Mouse (Mus musculus): ENCODE measurements around the gene Klf13. TPM values are rescaled to one million over a fixed set of nuclear protein-coding genes. Genes with fewer than 3 reads are reported as not detected.
A peak's percentile ranks its signal among the peaks of the same experiment; 100 is the strongest.

Gene Klf13
- total RNA-seq, 2 experiments from 2014 or later = 168 to 175 TPM

DNA sequence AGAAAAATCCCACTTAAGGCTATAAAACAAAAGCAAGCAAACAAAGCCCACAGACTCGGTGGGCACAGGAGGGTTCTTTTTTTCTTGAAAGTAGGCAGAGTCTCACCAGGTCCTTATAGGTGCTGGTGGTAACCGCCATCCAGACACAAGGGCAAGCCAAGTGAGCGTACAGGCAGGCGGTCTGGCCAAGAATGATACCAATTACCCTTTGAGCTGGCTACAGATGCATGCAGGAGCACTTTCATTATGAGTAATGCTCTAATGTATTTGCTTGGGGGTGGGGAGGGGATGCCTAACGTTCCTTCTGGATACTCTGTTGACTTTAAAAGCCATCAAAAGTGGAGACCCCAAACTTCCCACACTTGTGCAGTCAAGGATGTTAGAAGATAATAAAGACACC, 7.9 kb downstream of the Klf13 start:
- DNase-seq (ENCODE audit: low spot score in 2 of 2) = no peak
- intact Hi-C loops (cut with DNase I) = no loop called here

DNA sequence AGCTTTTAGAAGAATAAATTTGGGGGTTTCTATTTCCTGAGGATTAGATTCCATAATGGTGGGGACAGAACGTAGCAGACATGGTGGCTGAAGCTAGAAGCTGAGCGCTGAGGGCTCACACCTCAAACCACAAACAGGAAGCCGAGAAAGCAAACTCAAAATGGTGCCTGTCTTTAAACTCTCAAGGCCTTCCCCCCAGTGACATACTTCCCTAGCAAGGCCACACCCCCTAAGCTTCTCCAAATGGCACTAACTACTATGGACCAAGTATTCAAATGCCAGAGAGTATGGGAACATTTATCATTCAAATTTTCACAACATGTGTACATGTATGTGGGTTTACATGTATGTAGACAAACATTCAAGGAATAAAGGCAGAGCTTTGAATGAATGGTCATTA, 8.6 kb downstream of the Klf13 start:
- intact Hi-C loops (cut with DNase I) = no loop called here
- no peak for DNase-seq (ENCODE audit: low spot score in 2 of 2)

DNA sequence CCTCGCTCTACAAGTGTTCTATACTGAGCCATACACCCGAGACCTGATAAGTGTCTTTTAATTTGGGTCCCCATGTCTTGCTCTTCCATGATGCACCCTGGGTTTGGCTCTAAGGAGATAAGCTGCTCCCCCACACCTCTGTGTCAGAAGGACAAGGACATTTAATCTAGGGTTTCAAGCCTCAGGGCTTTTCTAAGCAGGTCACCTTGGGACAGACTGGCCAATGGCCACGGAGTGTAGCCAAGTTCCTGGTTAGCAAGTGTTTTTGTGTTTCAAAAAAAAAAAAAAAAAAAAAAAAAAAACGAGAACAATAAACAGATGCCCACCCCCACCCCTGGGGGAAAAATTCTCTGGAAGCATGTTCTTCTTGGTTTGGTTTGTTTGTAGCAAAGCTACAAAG, 9.6 kb downstream of the Klf13 start:
- DNase-seq (ENCODE audit: low spot score in 2 of 2) = peak in 1 of 2 experiments; percentile 22
- intact Hi-C loops (cut with DNase I) = no loop called here

DNA sequence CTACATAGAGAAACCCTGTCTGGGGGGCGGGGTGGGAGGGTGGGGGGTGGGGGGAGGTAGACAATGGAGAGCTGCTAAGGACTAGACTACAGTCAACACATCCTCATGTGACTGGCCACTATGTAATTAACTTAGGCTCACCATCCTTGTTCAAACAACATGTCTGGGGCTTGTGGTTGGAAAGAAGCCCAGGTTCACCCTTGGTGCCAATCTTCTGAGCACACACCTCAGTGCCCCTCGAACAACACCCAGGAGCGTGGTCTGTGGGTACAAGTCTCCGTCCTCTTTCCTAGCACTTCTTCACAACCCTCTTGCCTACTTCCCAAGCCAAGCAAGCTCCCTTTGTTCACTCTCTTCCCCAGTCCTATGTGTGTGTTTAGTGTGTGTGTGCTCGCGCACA, 11.6 kb downstream of the Klf13 start:
- DNase-seq (ENCODE audit: low spot score in 2 of 2) = no peak
- intact Hi-C loops (cut with DNase I) = no loop called here

DNA sequence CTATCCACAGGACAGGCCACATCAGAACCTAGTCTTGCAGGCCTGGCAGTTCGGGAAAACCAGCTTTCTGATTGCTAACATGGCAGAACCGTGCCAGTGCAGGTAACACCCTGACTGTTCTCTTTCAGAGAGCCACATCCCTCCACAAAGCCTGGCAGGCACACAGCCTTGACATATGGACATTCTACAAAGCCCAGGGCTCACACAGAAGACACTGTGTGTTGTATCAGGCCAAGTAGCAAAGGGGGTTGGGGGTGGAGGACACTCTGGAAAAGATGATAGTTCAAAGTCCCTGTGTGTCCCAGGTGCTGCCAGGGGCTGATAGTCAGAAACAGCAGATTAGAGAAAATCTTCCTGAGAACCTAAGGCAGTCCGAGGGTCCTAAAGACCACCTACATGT, 12.2 kb downstream of the Klf13 start:
- intact Hi-C loops (cut with DNase I) = no loop called here
- no peak for DNase-seq (ENCODE audit: low spot score in 2 of 2)

DNA sequence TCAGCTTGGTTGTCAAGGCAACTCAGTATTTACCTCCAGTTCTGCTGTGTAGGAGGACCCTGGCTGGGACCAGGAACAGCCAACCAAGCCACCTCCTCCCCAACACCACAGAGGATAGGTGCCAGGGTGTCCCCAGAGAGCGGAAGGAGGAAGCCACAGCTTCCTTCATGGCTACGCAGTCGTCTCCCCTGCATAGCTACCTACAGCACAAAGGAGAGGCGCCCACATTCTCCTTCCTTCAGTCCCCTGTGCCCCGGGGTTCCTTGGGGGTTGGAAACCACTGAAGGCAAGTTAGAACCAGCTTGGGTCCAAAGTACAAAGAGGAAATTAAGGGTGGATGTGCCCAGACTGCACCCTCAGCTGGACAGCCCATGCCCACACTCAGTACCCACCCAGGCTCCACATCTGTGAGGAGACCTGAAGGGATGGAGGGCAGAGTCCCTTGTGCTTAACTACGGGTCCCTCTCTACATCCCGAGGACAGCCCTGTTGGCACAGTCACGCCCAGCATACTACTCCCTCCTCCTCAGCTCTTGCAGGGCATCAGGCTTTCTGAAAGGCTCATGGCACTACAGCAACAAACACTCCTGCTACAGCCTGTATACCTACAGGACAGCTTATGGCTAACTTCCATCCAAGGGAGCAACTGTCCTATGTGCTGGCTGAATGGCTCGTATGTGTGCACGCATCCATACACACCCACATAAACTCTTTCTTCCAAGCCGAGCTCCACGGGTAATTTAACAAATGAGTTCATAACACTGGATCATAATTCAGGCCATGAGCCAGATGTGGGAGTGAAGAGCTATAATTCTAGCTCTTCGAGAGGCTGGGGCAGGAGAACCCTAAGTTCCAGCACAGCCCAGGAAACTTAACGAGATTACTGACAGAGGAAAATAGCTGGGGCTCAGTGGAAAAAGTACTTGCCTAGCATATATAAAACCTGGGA, 13.0 kb downstream of the Klf13 start:
- peak; percentile 67 to 86 for DNase-seq (ENCODE audit: low spot score in 2 of 2)
- intact Hi-C loops (cut with DNase I) = no loop called here

DNA sequence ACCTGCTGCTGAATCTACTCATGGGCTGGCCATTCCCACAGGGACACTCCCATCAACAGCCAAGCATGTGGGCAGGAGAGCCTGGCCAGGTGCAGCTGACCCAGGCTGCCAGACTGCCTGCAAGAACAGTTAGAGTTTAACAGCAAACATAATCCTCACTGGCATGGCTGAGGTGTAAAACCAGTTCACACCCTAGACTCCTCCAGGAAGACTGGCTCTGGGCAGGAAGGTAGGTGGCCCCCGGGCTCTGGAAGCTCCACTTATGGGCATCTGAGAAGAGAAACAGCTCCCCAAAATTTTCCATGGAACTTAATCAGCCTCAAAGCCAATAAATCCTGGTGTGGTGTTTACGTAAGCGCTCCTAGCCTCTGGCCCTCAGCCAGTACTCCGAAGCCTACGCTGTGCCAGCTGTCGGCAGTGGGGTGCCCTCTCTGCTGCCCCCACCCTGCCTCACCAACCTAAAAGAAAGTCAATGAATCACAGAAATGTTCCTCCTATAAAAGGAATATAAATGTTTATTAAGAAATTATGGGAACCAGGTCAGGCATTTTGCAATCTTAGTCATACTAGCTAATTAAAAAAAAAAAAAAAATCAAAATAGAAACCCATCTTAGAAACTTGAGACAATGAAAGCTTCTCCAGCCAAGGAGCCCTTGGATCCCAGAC, 13.8 kb downstream of the Klf13 start:
- DNase-seq (ENCODE audit: low spot score in 2 of 2) = peak; percentile 77 to 85
- intact Hi-C loops (cut with DNase I) = no loop called here

DNA sequence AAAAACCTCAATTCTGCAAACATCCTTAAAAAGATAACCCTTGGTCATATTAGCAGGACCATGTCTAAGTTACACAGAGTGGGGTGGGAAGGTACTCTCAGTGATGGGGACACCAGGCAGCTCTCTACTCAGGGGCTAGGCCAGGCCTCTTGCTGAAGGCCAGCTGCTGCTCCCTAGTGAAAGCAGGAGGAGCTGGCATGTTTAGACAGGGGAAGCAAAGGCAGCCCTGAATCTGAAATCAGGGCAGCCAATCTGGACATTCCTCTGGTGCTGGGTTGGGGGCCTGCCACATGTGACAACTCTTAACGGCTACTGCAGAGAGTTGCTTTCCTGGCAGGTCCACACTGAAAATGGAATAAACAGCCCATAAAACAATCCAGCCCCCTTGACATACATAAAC, 14.6 kb downstream of the Klf13 start:
- intact Hi-C loops (cut with DNase I) = no loop called here

DNA sequence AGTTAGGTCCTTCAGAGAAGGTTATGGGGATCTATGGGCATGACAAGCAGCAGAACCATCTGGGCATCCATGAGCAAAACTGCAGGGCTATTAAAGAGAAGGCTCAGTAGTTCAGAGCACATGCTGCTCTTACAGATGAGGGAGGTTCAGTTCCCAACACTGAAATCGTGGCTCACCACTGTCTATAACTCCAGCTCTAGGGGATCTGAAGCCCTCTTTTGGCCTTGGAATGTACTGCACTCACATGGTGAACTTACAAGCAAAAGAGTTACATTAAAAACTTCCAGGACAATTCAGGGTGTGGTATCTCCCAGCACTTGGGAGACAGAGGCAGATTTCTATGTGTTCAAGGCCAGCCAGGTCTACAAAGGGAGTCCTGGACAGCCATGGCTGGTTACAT, 15.7 kb downstream of the Klf13 start:
- intact Hi-C loops (cut with DNase I) = no loop called here
- no peak for DNase-seq (ENCODE audit: low spot score in 2 of 2)

More for the DNA sequence above, 14.6 kb downstream of the Klf13 start:
- DNase-seq (ENCODE audit: low spot score in 2 of 2) = no peak

DNA sequence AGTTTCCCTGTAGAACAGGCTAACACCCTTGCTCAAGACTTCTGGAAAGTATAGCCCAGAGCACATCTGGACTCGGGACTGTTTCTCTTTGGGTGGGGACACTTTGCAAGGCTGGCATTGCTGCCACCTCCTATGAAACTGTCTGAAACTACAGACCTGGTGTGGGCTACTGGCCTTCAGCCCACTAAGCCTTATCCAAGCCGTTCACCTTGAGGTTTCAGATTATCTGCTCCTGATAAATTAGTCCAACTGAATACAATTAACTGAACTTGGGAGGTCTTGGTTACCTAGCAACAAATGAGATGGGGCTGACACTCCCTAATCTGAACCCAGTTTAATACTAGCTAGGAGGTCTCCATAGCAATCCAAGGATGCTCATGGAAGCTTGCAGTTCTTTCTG, 16.1 kb downstream of the Klf13 start:
- intact Hi-C loops (cut with DNase I) = no loop called here
- DNase-seq (ENCODE audit: low spot score in 2 of 2) = no peak

DNA sequence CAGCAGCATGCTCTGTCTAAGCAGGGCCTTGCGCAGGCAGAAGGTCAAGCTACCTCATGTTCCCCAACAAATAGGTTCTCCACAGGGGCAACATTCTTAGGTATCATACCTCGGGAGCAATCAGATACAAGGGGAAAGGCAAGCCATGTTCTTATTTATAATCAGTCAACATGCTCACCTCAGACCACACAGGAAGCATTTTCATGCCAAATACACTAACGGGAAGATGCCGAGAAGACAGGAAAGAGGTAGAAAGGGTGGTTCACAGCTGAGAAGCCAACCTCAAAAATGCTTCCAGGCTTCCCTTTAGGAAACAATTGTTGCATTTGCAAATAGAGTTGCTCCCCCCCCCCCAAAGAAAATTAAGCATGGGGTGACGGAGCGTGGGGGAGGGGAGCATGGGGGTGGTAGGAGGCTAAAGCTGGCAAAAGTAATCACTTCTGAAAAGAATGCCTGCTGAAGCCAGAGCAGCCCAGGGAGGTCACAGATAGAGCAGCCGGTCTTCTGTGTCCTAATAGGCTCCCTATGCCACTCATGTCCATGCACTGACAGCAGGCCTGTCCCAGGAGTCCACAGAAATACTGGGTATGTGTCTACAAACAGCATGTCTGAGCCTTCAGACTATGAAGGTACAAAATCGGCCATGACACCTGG, 16.7 kb downstream of the Klf13 start:
- no peak for DNase-seq (ENCODE audit: low spot score in 2 of 2)
- intact Hi-C loops (cut with DNase I) = no loop called here

DNA sequence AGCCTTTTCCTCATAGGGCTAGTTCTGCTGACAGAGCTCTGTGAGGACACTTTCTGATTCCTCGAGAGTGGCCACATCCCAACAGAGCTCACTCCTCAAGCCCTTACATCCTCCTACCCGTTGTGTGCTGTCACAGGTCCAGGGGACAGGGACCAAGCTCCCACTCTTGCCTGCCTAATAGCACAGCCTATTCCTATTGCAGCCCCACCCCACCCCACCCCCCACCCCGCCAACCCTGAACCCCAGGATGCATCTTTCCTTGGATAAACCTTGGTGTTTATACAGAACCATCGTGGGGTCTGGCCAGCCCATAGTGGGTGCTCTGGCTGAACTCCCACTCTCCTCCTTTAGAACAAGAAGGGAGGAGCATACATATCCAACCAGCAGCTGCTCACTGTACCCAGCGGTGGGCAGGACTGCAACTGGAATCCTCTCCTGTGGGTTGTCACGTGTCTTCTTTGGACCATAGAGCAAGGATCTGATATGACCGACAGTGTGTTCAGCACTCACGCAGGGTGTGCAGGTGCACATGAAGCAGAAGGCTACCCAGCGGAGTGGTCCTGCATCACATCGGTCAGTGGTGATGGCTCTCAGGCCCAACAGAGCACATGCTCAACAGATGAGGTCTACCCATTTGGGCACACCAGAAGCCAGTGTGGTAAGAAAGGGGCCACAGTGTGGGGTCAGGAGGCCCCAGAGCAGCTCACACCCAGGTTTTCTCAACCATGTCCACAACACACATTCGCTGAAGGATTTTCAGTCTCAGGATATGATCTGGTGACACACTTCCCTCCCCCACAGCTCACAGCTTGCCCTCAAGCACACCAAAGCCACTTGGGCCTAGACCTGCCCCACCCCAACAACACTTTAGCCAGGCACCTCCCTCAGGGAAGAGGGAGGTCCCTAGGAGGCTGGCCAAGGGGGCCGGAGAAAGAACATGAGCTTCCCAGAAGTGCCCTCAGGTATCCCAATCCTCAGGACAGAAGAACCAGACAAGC, 19.6 kb downstream of the Klf13 start:
- intact Hi-C loops (cut with DNase I) = no loop called here
- no peak for DNase-seq (ENCODE audit: low spot score in 2 of 2)

DNA sequence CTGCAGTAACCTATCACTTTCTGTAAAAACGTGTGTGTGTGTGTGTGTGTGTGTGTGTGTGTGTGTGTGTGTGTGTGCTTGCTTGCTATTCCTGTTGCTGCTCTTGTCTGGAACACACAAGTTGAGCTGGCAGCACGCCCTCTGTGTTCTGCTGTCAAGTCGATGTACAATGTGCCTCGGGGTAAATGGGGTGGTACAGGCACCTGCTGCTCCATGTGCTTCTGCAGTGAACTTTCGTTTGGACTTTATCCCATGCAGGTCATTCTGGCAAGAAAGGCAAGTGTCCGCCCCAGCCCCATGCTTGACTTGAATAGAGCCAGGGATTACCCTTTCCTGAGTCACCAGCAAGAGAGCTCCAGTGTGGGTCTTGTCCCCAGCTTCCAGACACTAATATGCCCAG, 21.0 kb downstream of the Klf13 start:
- intact Hi-C loops (cut with DNase I) = no loop called here

DNA sequence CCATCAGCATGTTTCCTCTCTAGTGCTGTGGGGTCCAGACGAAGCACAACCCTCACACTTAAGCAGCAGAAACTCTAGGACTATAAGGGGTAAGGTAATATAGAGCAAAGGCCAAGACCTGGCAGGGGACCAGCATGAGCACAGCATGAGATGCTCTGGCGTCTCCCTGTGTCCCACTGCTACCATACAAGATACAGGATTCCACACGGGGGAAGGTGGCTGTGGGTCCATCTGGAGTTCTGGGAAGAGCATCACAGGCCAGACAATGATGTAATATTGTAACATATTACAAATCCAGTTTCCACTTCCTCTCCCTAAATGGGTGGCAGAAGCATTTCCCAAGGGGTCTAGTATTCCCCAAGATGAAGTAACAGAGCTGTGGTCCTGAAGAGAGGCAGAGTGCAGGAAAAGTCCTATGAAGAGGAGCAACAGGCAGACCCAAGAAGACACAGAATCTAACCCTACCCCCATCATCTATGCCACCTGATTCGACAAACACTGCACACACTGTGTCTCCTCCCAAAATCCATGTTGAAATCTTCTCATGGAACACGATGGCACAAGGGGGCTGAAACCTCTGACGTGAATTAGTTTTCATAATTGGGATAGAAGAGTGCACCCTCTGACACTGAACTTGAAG, 22.3 kb downstream of the Klf13 start, which contains the start of gene E030018B13Rik:
Gene E030018B13Rik (plus strand): TSS at position 590 of the 640 bp plus-strand sequence.
- no peak for DNase-seq (ENCODE audit: low spot score in 2 of 2)
- intact Hi-C loops (cut with DNase I) = no loop called here

More for the DNA sequence above, 21.0 kb downstream of the Klf13 start:
- peak; percentile 62 to 93 for DNase-seq (ENCODE audit: low spot score in 2 of 2)

DNA sequence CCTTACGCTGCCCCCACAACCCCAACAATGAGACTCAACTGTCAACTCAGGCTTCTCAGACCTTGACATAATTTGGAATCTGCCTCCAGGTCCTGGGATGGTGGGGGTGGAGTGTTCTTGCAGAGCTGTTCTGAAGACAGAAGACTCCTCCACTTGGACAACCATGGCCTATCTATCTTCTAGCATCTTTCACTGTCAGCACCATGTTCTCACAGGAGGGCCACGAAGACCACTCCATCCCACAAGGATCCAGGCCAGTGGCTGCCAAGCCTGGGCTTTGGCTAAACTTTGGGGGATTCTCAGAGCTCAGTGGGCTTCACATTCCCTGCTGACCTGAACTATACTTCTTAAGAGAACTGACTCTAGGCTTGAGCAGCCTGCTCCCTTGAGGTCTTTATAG, 23.8 kb downstream of the Klf13 start:
- intact Hi-C loops (cut with DNase I) = no loop called here
- DNase-seq (ENCODE audit: low spot score in 2 of 2) = no peak

DNA sequence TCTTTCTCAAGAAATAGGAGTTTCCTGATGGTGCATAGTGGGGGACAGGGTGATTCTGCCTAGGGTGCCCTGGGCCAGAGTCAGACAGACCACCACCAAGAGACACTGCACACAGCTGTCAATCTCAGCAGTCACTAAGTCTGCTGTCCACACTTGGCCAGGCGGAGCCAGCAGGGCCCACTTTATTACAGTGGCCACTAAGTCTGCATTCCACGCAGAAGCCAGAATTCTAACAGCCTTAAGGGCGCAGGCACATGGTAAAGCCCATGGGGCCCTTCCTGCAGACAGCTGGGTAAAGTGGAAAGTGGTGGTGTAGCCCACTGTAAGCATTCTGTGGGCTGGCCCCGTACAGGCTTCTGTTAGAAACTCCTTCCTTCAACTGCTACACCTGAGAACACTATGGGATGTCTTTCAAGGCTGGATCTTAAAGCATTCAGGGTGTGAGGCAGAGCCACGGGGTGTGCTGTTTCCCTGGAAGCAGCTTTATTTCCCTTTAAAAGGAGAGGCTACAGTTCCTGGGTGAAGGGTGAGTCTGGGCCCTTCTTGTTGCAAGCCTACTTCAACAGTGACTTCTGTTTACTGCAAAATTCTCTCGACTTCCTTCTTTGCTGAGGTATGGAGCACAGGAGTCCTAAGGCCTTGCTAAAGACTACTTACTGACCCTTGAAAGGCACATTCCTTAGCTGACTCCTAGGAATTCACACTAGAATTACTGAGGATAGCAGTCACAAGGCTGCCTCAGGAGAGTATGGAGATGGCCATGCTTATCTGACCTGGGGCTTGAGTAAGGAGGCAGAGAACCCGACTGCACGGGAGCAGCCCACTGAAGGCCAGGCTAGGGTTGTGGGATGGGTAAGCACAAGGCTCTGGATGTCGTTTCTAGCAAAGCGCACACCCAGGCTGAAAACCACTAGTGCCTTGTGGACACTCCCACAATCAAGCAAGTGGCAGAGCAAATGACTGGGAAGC, 24.7 kb downstream of the Klf13 start:
- intact Hi-C loops (cut with DNase I) = no loop called here
- DNase-seq (ENCODE audit: low spot score in 2 of 2) = no peak

DNA sequence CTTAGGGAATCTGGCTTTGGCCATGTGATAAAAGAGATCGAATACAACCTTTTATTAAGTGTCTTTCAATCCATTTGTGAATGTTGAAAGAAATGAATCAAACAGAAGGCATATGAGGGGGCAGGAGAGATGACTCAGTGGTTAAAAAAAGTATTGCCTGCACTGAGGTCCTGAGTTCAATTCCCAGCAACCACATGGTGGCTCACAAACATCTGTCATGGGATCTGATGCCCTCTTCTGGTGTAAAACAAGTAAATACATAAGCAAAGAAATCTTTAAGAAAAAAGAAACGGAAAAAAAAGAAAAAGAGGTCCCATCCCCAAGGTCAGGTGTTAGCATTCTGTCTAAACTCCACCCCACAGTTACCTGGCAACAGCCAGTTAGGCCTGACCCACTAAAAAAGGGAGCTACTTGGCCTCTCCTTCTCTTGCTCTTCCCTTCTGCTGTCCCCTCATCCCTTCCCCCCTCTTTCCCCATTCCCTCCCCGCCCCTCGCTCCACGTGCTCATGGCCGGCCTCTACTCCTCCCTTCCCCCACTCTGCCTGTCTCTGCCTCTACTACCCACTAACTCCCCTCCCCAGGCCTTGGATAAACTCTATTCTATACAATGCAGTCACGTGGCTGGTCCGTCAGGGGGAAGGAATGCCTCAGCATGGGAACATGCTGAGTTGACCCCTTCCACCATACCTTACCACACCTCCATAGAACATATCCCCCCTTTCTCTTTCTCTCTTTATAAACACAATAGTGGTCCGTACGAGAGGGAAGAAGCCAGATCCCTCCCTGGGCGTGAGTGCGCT, 25.6 kb downstream of the Klf13 start:
- intact Hi-C loops (cut with DNase I) = no loop called here
- no peak for DNase-seq (ENCODE audit: low spot score in 2 of 2)

Measured in left cerebral cortex, postnatal 14 days (tissue).